Mouse (Mus musculus): ENCODE measurements around the gene Ano2.

Gene Ano2

GRCm38 (mm10) chr6:125925861-125926260 lies 235.6 kb downstream of the Ano2 start:
- DNase-seq: no peak

GRCm38 (mm10) chr6:125931926-125932325 lies 241.7 kb downstream of the Ano2 start:
- no peak for DNase-seq

GRCm38 (mm10) chr6:125954965-125955364 lies 264.7 kb downstream of the Ano2 start:
- DNase-seq: peak; percentile 19

GRCm38 (mm10) chr6:125973551-125973950 lies 283.3 kb downstream of the Ano2 start:
- no peak for DNase-seq

- DNase-seq: peak; percentile 27
Observed at GRCm38 (mm10) chr6:125975788-125976465, 285.7 kb downstream of the Ano2 start.

GRCm38 (mm10) chr6:125979601-125980000 lies 289.4 kb downstream of the Ano2 start:
- DNase-seq: no peak

- DNase-seq: no peak
Observed at GRCm38 (mm10) chr6:125984050-125984449, 293.8 kb downstream of the Ano2 start.

GRCm38 (mm10) chr6:125992731-125993130 lies 302.5 kb downstream of the Ano2 start:
- peak; percentile 44 for DNase-seq

GRCm38 (mm10) chr6:126001797-126002196 lies 311.6 kb downstream of the Ano2 start:
- no peak for DNase-seq

GRCm38 (mm10) chr6:126003002-126003742 lies 313.0 kb downstream of the Ano2 start:
- no peak for DNase-seq

- DNase-seq: no peak
Observed at GRCm38 (mm10) chr6:126006647-126007046, 316.4 kb downstream of the Ano2 start.

GRCm38 (mm10) chr6:126009083-126009482 lies 318.9 kb downstream of the Ano2 start:
- DNase-seq: peak; percentile 27

GRCm38 (mm10) chr6:126016991-126017390 lies 326.8 kb downstream of the Ano2 start:
- no peak for DNase-seq

GRCm38 (mm10) chr6:126018411-126018810 lies 328.2 kb downstream of the Ano2 start:
- no peak for DNase-seq

- no peak for DNase-seq
Observed at GRCm38 (mm10) chr6:126033693-126034402, 343.6 kb downstream of the Ano2 start.

- DNase-seq: no peak
Observed at GRCm38 (mm10) chr6:126034403-126034724, 344.1 kb downstream of the Ano2 start.

- no peak for DNase-seq
Observed at GRCm38 (mm10) chr6:126034728-126035127, 344.5 kb downstream of the Ano2 start.

- DNase-seq: no peak
Observed at GRCm38 (mm10) chr6:126035621-126036020, 345.4 kb downstream of the Ano2 start.

GRCm38 (mm10) chr6:126045931-126046330 lies 355.7 kb downstream of the Ano2 start:
- peak; percentile 5 for DNase-seq

- DNase-seq: no peak
Observed at GRCm38 (mm10) chr6:126048206-126048605, 358.0 kb downstream of the Ano2 start.

GRCm38 (mm10) chr6:126053136-126053535 lies 362.9 kb downstream of the Ano2 start:
- DNase-seq: no peak

- no peak for DNase-seq
Observed at GRCm38 (mm10) chr6:126057706-126058105, 367.5 kb downstream of the Ano2 start.

GRCm38 (mm10) chr6:126080531-126080930 lies 390.3 kb downstream of the Ano2 start:
- DNase-seq: no peak
